Mouse (Mus musculus) MEL (cell line): ENCODE results near the gene Manba. TPM values are rescaled to one million over a fixed set of nuclear protein-coding genes. Genes with fewer than 3 reads are reported as not detected.

Source experiments
- DNase-seq: peaks from one replicate; pipeline ENCODE4 v3.0.0; 2011; ENCODE audit warnings: low read depth, low spot score
- H3K27ac ChIP-seq: 2 replicates; pipeline ENCODE4 v1.5.1; 2012; ENCODE audit warnings: low read depth, mild to moderate bottlenecking, control low read depth, low read length, moderate library complexity; ENCODE audit not compliant: control insufficient read depth
- H3K27me3 ChIP-seq, 2 experiments: fragments of 150-350 bp in 1 of 2; sonication (generic) in 1 of 2; 2 replicates each; pipeline ENCODE4 v1.6.1; 2012; ENCODE audit warnings: low read length in 2 of 2, mild to moderate bottlenecking in 2 of 2, improper control_type of control experiment in 1 of 2, moderate library complexity in 1 of 2; ENCODE audit not compliant: insufficient read depth in 2 of 2, control insufficient read depth in 1 of 2
- H3K36me3 ChIP-seq, 2 experiments: 2 replicates each; pipeline ENCODE4 v1.6.1; 2012 to 2014; ENCODE audit warnings: low read length in 2 of 2, improper control_type of control experiment in 1 of 2, inconsistent platforms in 1 of 2, mild to moderate bottlenecking in 1 of 2; ENCODE audit not compliant: insufficient read depth in 2 of 2, control insufficient read depth in 1 of 2
- H3K4me1 ChIP-seq, 2 experiments: fragments of 150-350 bp in 1 of 2; sonication (generic) in 1 of 2; 2 replicates each; pipeline ENCODE4 v1.6.1; 2012; ENCODE audit warnings: low read length in 2 of 2, improper control_type of control experiment in 1 of 2, mild to moderate bottlenecking in 1 of 2; ENCODE audit not compliant: insufficient read depth in 2 of 2, control insufficient read depth in 1 of 2
- H3K4me3 ChIP-seq, 2 experiments: fragments of 150-350 bp in 1 of 2; sonication (generic) in 1 of 2; 2 replicates each; pipeline ENCODE4 v1.5.1; 2012; ENCODE audit warnings: low read depth in 2 of 2, low read length in 2 of 2, mild to moderate bottlenecking in 2 of 2, moderate library complexity in 2 of 2, control low read depth in 1 of 2, improper control_type of control experiment in 1 of 2; ENCODE audit not compliant: control insufficient read depth in 1 of 2, insufficient read depth in 1 of 2
- H3K79me2 ChIP-seq: 2 replicates; pipeline ENCODE4 v1.6.1; 2012; ENCODE audit warnings: mild to moderate bottlenecking, low read length, moderate library complexity; ENCODE audit not compliant: control insufficient read depth, poor library complexity, insufficient read depth
- H3K9ac ChIP-seq: 2 replicates; pipeline ENCODE4 v1.6.1; 2012; ENCODE audit warnings: low read depth, mild to moderate bottlenecking, control low read depth, low read length, moderate library complexity; ENCODE audit not compliant: control insufficient read depth, poor library complexity, severe bottlenecking
- H3K9me3 ChIP-seq: fragments of 150-350 bp; sonication (generic); replicated peaks from 2 replicates; pipeline ENCODE4 v1.6.1; 2012; ENCODE audit warnings: mild to moderate bottlenecking, low read length, improper control_type of control experiment, moderate library complexity; ENCODE audit not compliant: insufficient read depth
- CHD1 ChIP-seq: IDR thresholded peaks from 2 replicates; pipeline ENCODE4 v1.6.1; 2012; ENCODE audit warnings: low read depth, mild to moderate bottlenecking, inconsistent platforms, low read length, improper control_type of control experiment
- CTCF ChIP-seq, 3 experiments: IDR thresholded peaks in 2 of 3; conservative IDR thresholded peaks in 1 of 3; 2 replicates each; pipeline ENCODE4 v1.5.1; 2011 to 2012; ENCODE audit warnings: low read length in 3 of 3, low read depth in 2 of 3, mild to moderate bottlenecking in 2 of 3, improper control_type of control experiment in 1 of 3, inconsistent platforms in 1 of 3, mixed read lengths in 1 of 3, moderate library complexity in 1 of 3; ENCODE audit not compliant: control insufficient read depth in 1 of 3, insufficient read depth in 1 of 3, poor library complexity in 1 of 3, severe bottlenecking in 1 of 3
- JUND ChIP-seq: IDR thresholded peaks from 2 replicates; pipeline ENCODE4 v1.6.1; 2011; ENCODE audit warnings: low read depth, mild to moderate bottlenecking, improper control_type of control experiment, low read length
- MXI1 ChIP-seq: IDR thresholded peaks from 2 replicates; pipeline ENCODE4 v1.6.1; 2011; ENCODE audit warnings: mild to moderate bottlenecking, low read depth, low read length, improper control_type of control experiment
- MYB ChIP-seq: IDR thresholded peaks from 2 replicates; pipeline ENCODE4 v1.6.1; 2011; ENCODE audit warnings: mild to moderate bottlenecking, low read depth, low read length, improper control_type of control experiment
- NELFE ChIP-seq: IDR thresholded peaks from 2 replicates; pipeline ENCODE4 v1.6.1; 2011; ENCODE audit warnings: low read depth, low read length, improper control_type of control experiment
- POLR2AphosphoS2 ChIP-seq: IDR thresholded peaks from 2 replicates; pipeline ENCODE4 v1.6.1; 2011; ENCODE audit warnings: low read length, improper control_type of control experiment
- POLR2AphosphoS5 ChIP-seq: IDR thresholded peaks from 2 replicates; pipeline ENCODE4 v1.6.1; 2012; ENCODE audit warnings: low read depth, borderline replicate concordance, mild to moderate bottlenecking, inconsistent platforms, low read length, moderate library complexity, mixed read lengths
- RAD21 ChIP-seq: IDR thresholded peaks from 2 replicates; pipeline ENCODE4 v1.6.1; 2011; ENCODE audit warnings: mild to moderate bottlenecking, low read depth, low read length, improper control_type of control experiment
- RCOR1 ChIP-seq: IDR thresholded peaks from 2 replicates; pipeline ENCODE4 v1.6.1; 2012; ENCODE audit warnings: low read depth, mild to moderate bottlenecking, inconsistent platforms, low read length, improper control_type of control experiment
- SMC3 ChIP-seq: IDR thresholded peaks from 2 replicates; pipeline ENCODE4 v1.6.1; 2011; ENCODE audit warnings: low read depth, low read length, improper control_type of control experiment
- TBP ChIP-seq: IDR thresholded peaks from 2 replicates; pipeline ENCODE4 v1.8.0; 2011; ENCODE audit warnings: low read depth, low read length, improper control_type of control experiment
- TCF12 ChIP-seq: IDR thresholded peaks from 2 replicates; pipeline ENCODE4 v1.6.1; 2014; ENCODE audit warnings: low read depth, mild to moderate bottlenecking, inconsistent platforms, low read length, improper control_type of control experiment, moderate library complexity
- ZC3H11A ChIP-seq: IDR thresholded peaks from 2 replicates; pipeline ENCODE4 v1.6.1; 2012; ENCODE audit warnings: low read depth, mild to moderate bottlenecking, inconsistent platforms, low read length, improper control_type of control experiment
- polyA plus RNA-seq, 2 experiments: library from polyadenylated mRNA; stranded (reverse) in 1 of 2; unstranded in 1 of 2; fragments of >175 nt in 1 of 2; fragments of >200 nt in 1 of 2; gene quantifications; 2 replicates each; pipeline versions ENCODE4 v1.2.1 to v1.2.4; 2012; ENCODE audit warnings: low replicate concordance in 2 of 2, low read depth in 1 of 2; ENCODE audit not compliant: insufficient read length in 2 of 2, insufficient read depth in 1 of 2, missing spikeins in 1 of 2
- total RNA-seq: library from RNA; depleted of rRNA; stranded (reverse); fragments of 300-350 nt; gene quantifications from 2 replicates; pipeline ENCODE4 v1.2.3, GENCODE M21; 2012

The Manba gene
- total and polyA plus RNA-seq, 3 experiments, result 8.1 to 10.6 TPM; not detected in 1

- peaks cover 0 to 6% of the 10 kb centered on the region in 2 experiments; a peak in 1 of 4 replicates for H3K36me3 ChIP-seq
- peaks cover 0 to 6% of the 10 kb centered on the region in 2 experiments; a peak in 1 of 4 replicates for H3K4me1 ChIP-seq
- H3K9me3 ChIP-seq, result no peaks in the 10 kb centered on the region
- TF ChIP-seq TBP (no peak), RCOR1 (no peak)
- no peaks in the 10 kb centered on the region for H3K79me2 ChIP-seq
- no peak for DNase-seq
- no peaks in the 10 kb centered on the region for H3K27me3 ChIP-seq
- H3K9ac ChIP-seq, result no peak overlapping the region
- no peak overlapping the region for H3K27ac ChIP-seq
- H3K4me3 ChIP-seq, result no peak overlapping the region
Observed at GRCm38 (mm10) chr3:135602731-135603130, 117.3 kb downstream of the Manba start.

- Histone ChIP-seq H3K27me3 (no peaks in the 10 kb centered on the region), H3K27ac (no peak overlapping the region), H3K36me3 (peaks cover 0 to 6% of the 10 kb centered on the region in 2 experiments; a peak in 1 of 4 replicates), H3K9me3 (no peaks in the 10 kb centered on the region), H3K4me1 (peaks cover 0 to 6% of the 10 kb centered on the region in 2 experiments; a peak in 1 of 4 replicates), H3K79me2 (no peaks in the 10 kb centered on the region), H3K4me3 (no peak overlapping the region)
- peak; percentile 13 for DNase-seq
- no peak for TF ChIP-seq MXI1
- TF ChIP-seq POLR2AphosphoS5, result no peak
- TF ChIP-seq MYB, result no peak
- TF ChIP-seq JUND, result no peak
- no peak for TF ChIP-seq CTCF (IDR thresholded peaks at IDR 0.05 in 2 of 3, conservative IDR thresholded peaks at IDR 0.05 in 1 of 3; ENCODE audit: control insufficient read depth in 1 of 3, insufficient read depth in 1 of 3, low read depth in 2 of 3, low read length in 3 of 3, poor library complexity in 1 of 3, severe bottlenecking in 1 of 3)
- TF ChIP-seq SMC3, result no peak
- TF ChIP-seq CHD1, result no peak
- TF ChIP-seq TCF12, result no peak
- TF ChIP-seq, all 39 proteins: peak for 0
- no peak overlapping the region for H3K9ac ChIP-seq
Observed at GRCm38 (mm10) chr3:135604626-135605417, 119.4 kb downstream of the Manba start.

- TF ChIP-seq POLR2AphosphoS2, result no peak
- no peak for TF ChIP-seq MYB
- TF ChIP-seq RAD21, result no peak
- TF ChIP-seq NELFE, result no peak
- no peak for TF ChIP-seq ZC3H11A
- no peak for TF ChIP-seq SMC3
- Histone ChIP-seq H3K4me1 (peaks cover 0 to 6% of the 10 kb centered on the region in 2 experiments; a peak in 1 of 4 replicates), H3K79me2 (no peaks in the 10 kb centered on the region), H3K9ac (no peak overlapping the region), H3K27ac (no peak overlapping the region), H3K9me3 (no peaks in the 10 kb centered on the region), H3K27me3 (no peaks in the 10 kb centered on the region), H3K36me3 (peaks cover 0 to 6% of the 10 kb centered on the region in 2 experiments; a peak in 1 of 4 replicates), H3K4me3 (no peak overlapping the region)
- no peak for DNase-seq
Observed at GRCm38 (mm10) chr3:135605474-135605873, 120.1 kb downstream of the Manba start.
